Mouse (Mus musculus) neural tube, embryonic 12.5 days (tissue): ENCODE data around the gene Atp5l. TPM values are rescaled to one million over a fixed set of nuclear protein-coding genes. Genes with fewer than 3 reads are reported as not detected.

Experiments used
- ATAC-seq: fragments of 200-750 bp; cut with Nextera tagmentation; 2 replicates; pipeline ENCODE4 v1.8.0; 2017; ENCODE audit warnings: low read depth, mild to moderate bottlenecking, moderate TSS enrichment, moderate library complexity; ENCODE audit not compliant: low FRiP score
- H3K27ac ChIP-seq: fragments of 300-500 bp; sonication (generic); 2 replicates; pipeline ENCODE4 v1.5.1; 2016
- H3K27me3 ChIP-seq: fragments of 300-500 bp; sonication (generic); replicated peaks from 2 replicates; pipeline ENCODE4 v1.6.1; 2016; ENCODE audit warnings: mild to moderate bottlenecking
- H3K36me3 ChIP-seq: fragments of 300-500 bp; sonication (generic); 2 replicates; pipeline ENCODE4 v1.6.1; 2016; ENCODE audit warnings: mild to moderate bottlenecking
- H3K4me1 ChIP-seq: fragments of 300-500 bp; sonication (generic); 2 replicates; pipeline ENCODE4 v1.6.1; 2016
- H3K4me2 ChIP-seq: fragments of 300-500 bp; sonication (generic); replicated peaks from 2 replicates; pipeline ENCODE4 v1.6.1; 2016; ENCODE audit warnings: mild to moderate bottlenecking
- H3K4me3 ChIP-seq: fragments of 300-500 bp; sonication (generic); 2 replicates; pipeline ENCODE4 v1.5.1; 2016
- H3K9ac ChIP-seq: fragments of 300-500 bp; sonication (generic); 2 replicates; pipeline ENCODE4 v1.6.1; 2016; ENCODE audit warnings: mild to moderate bottlenecking
- H3K9me3 ChIP-seq: fragments of 300-500 bp; sonication (generic); 2 replicates; pipeline ENCODE4 v1.6.1; 2016; ENCODE audit warnings: mild to moderate bottlenecking
- WGBS: fragments of 180-500 bp; shearing (Covaris S2); methylation state at CpG from one replicate; pipeline ENCODE4 v1.1.7; 2016; 5-methylcytosine and 5-hydroxymethylcytosine counted together
- polyA plus RNA-seq: library from polyadenylated mRNA; unstranded; fragments of >200 nt; fragmentation: Nextera tagmentation; extraction: Ambion mirVana; gene quantifications from 2 replicates; pipeline ENCODE4 v1.2.1, GENCODE M21; 2016

The Atp5l gene
- polyA plus RNA-seq, 1 experiment from 2014 or later = 602 TPM

DNA sequence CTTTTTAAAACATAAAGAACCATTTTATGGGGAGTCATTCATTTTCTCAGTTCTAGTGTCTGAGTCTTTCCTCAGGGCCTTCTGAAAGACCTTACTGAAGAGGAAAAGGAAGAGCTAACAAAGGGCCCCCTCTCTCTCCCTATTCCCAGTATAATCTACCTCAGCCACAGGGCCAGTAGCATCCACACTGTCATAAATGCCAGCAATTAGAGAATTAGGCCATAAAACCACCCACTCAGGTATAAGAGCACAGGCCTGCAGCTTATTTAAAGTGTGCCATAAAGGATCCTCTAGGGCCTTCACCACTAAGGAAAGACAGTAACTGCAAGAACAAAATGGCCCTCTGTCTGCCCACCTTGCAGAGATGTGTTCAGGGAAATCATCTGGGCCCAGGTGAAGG is 46.3 kb downstream of the Atp5l start:
- no peak overlapping the region for H3K27ac ChIP-seq
- no peak overlapping the region for H3K4me3 ChIP-seq
- peaks cover 61% of the 10 kb centered on the region for H3K4me1 ChIP-seq
- no peak for ATAC-seq
- no peak overlapping the region for H3K9ac ChIP-seq
- H3K4me2 ChIP-seq = no peak overlapping the region
- H3K27me3 ChIP-seq = no peaks in the 10 kb centered on the region
- H3K9me3 ChIP-seq = no peaks in the 10 kb centered on the region
- no peaks in the 10 kb centered on the region for H3K36me3 ChIP-seq

DNA sequence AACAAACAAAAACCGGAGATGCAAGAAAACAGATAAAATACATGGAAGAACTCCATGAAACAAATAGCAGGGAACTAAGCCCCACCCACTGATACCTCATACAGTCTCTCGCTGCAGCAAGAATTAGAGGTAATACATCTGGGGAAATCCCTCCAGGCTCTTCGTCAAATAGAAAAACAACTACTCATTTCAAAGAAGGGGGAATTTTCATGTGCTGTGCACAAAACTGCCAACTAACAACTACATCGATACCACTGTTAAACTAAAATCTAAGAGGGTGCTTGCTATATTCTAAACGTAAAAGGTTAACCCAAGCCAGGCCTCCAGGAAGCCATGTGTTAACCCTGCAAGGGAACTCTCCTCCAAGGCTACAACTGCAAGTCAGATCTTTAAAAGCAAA is 46.9 kb downstream of the Atp5l start:
- H3K4me2 ChIP-seq = no peak overlapping the region

DNA sequence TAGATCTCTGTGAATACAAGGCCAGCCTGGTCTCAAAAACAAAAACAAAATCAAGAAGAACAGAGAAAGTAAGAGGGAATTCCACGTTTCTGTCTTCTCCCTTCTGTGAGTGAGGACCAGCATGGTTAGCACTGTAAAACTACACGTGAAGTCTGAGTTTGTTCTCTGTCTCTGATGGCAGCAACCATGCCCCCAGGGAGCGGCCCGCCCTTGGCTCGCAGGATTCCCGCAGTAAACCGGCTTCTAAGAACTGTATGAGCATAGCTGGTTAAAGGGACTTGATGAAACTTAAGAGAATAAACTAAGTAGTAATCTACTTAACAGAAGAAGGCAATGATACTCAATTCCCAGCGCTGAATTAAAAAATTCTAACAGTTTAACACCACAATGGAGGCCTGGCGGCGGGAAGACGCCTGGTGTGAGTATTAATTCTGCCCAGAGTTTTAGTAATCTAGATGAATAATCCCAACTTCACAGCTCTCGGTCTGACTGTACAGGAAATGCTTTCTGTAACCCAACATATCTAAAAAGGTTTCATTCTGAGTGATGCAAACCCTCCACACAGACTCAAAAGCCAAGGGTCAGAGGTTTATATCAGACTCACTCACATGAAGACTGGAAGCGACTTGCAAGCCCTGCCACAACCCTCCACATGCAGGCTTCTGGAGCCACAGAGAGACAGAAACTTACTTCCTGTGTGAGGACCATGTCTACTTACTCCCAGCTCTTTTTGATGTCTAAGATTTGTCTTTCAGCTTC is 52.0 kb downstream of the Atp5l start:
- Histone ChIP-seq H3K36me3 (peaks cover 17% of the 10 kb centered on the region; the same call in 1 of the 2 replicates), H3K4me1 (peaks cover 31% of the 10 kb centered on the region)
- ATAC-seq = no peak

More for the DNA sequence above, 46.9 kb downstream of the Atp5l start:
- no peak overlapping the region for H3K9ac ChIP-seq
- H3K9me3 ChIP-seq = no peaks in the 10 kb centered on the region
- 41% methylated on average over 5 of the region's 5 CpGs for WGBS
- no peaks in the 10 kb centered on the region for H3K36me3 ChIP-seq
- no peaks in the 10 kb centered on the region for H3K27me3 ChIP-seq
- H3K27ac ChIP-seq = no peak overlapping the region
- no peak for ATAC-seq
- no peak overlapping the region for H3K4me3 ChIP-seq
- H3K4me1 ChIP-seq = peaks cover 56% of the 10 kb centered on the region

GRCm38 (mm10) chr9:44867664-44868063 is 52.9 kb downstream of the Atp5l start:
- Histone ChIP-seq H3K4me1 (peaks cover 29% of the 10 kb centered on the region), H3K4me3 (no peak overlapping the region), H3K36me3 (peaks cover 22% of the 10 kb centered on the region; the same call in 1 of the 2 replicates), H3K27me3 (no peaks in the 10 kb centered on the region), H3K9ac (no peak overlapping the region), H3K4me2 (no peak overlapping the region), H3K27ac (no peak overlapping the region), H3K9me3 (no peaks in the 10 kb centered on the region)
- 95% methylated on average over 3 of the region's 3 CpGs for WGBS
- ATAC-seq = no peak

More for the DNA sequence above, 52.0 kb downstream of the Atp5l start:
- H3K27ac ChIP-seq = no peak overlapping the region
- no peaks in the 10 kb centered on the region for H3K9me3 ChIP-seq
- no peak overlapping the region for H3K4me2 ChIP-seq
- no peak overlapping the region for H3K4me3 ChIP-seq
- WGBS = 83% methylated on average over 13 of the region's 13 CpGs
- H3K27me3 ChIP-seq = no peaks in the 10 kb centered on the region
- H3K9ac ChIP-seq = no peak overlapping the region

GRCm38 (mm10) chr9:44866501-44867240 is 53.9 kb downstream of the Atp5l start:
- no peaks in the 10 kb centered on the region for H3K9me3 ChIP-seq
- H3K4me1 ChIP-seq = peaks cover 29% of the 10 kb centered on the region
- no peak overlapping the region for H3K4me3 ChIP-seq
- H3K4me2 ChIP-seq = 0 out of 2 replicates have a peak overlapping the region, but pooled peaks have one; percentile 14
- H3K36me3 ChIP-seq = peaks cover 26% of the 10 kb centered on the region; the same call in 1 of the 2 replicates
- H3K27me3 ChIP-seq = no peaks in the 10 kb centered on the region
- WGBS = 63% methylated on average over 9 of the region's 9 CpGs
- H3K9ac ChIP-seq = no peak overlapping the region
- H3K27ac ChIP-seq = no peak overlapping the region
- no peak for ATAC-seq

Other genes with a start within 250 kb of the Atp5l start
- not detected in 2 replicates for gene Treh, start 247.5 kb downstream of the Atp5l start, polyA plus RNA-seq
- gene Phldb1, start 185.5 kb downstream of the Atp5l start, polyA plus RNA-seq = 58.9 and 61.6 TPM in 2 replicates
- 169 and 182 TPM in 2 replicates for gene Arcn1, start 152.9 kb downstream of the Atp5l start, polyA plus RNA-seq
- 150 and 155 TPM in 2 replicates for gene Ift46, start 152.8 kb downstream of the Atp5l start, polyA plus RNA-seq
- gene Tmem25, start 121.4 kb downstream of the Atp5l start, polyA plus RNA-seq = 8.0 and 9.0 TPM in 2 replicates
- gene Ttc36, start 117.7 kb downstream of the Atp5l start, polyA plus RNA-seq = 0.28 TPM in 1 of 2 replicates, not detected in the other
- gene Kmt2a, start 39.4 kb downstream of the Atp5l start, polyA plus RNA-seq = 25.3 and 29.6 TPM in 2 replicates
- 34.0 and 34.3 TPM in 2 replicates for gene Ube4a, start 44.9 kb upstream of the Atp5l start, polyA plus RNA-seq
- gene Cd3g, start 59.7 kb upstream of the Atp5l start, polyA plus RNA-seq = 0.25 TPM in 1 of 2 replicates, not detected in the other
- not detected in 2 replicates for gene Cd3d, start 61.0 kb upstream of the Atp5l start, polyA plus RNA-seq
- gene Cd3e, start 88.9 kb upstream of the Atp5l start, polyA plus RNA-seq = not detected in 2 replicates
- 1.6 and 1.8 TPM in 2 replicates for gene Mpzl2, start 119.1 kb upstream of the Atp5l start, polyA plus RNA-seq
- 1.9 and 2.2 TPM in 2 replicates for gene Mpzl3, start 134.4 kb upstream of the Atp5l start, polyA plus RNA-seq
- gene Jaml, start 158.4 kb upstream of the Atp5l start, polyA plus RNA-seq = 0.10 and 0.49 TPM in 2 replicates
- 4.2 and 4.8 TPM in 2 replicates for gene Scn2b, start 197.0 kb upstream of the Atp5l start, polyA plus RNA-seq
- 0.18 and 0.27 TPM in 2 replicates for gene Scn4b, start 217.7 kb upstream of the Atp5l start, polyA plus RNA-seq